Mouse (Mus musculus): ENCODE results near the gene Capn5. TPM values are rescaled to one million over a fixed set of nuclear protein-coding genes. Genes with fewer than 3 reads are reported as not detected.
A peak's percentile ranks its signal among the peaks of the same experiment; 100 is the strongest.

Capn5 gene
- 15.6 and 17.2 TPM in 2 replicates for polyA plus RNA-seq (2012; rRNA removed)

DNA sequence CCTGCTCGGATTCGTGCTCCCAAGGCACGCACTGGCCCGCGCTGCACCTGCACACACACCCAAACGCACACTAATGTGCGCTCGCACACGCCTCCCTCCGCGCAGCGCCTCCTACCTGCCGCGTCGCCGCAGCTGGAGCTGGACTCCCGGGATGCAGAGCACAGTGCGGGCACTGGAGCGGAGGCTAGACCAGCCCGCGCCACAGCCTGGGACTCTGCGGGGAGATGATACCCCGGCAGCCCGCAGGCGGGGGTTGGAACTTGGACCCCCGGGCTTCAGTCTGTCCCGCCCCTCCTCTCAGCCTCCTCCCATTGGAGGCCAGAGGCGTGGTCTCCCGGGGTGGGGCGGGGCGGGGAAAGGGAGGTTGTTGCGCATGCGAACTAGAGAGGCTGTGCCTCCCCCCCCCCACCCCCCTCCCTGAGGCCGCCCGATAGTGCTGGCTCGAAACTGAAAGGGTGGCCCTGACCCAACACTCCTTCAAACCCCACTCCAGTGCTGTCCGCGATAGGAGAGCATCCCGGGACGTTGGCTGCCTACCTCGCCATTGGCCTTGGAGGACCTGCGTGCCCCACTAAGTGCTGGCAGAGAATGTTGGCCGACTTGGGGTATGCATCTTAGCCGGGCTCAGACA, at the start of gene Capn5:
Capn5 (minus strand) TSS at position 346 of the 631 bp plus-strand sequence.
- Histone ChIP-seq H3K36me3 (ENCODE audit: control insufficient read depth, insufficient read depth, low read length) (no peaks in the 10 kb centered on the region), H3K27me3 (ENCODE audit: control insufficient read depth, insufficient read depth, low read length) (no peaks in the 10 kb centered on the region), H3K4me3 (ENCODE audit: low read depth, low read length) (peak within 1 kb of the TSS; percentile 89), H3K27ac (ENCODE audit: insufficient read depth, low read depth, low read length) (peak within 1 kb of the TSS; percentile 76), H3K4me1 (ENCODE audit: control insufficient read depth, insufficient read depth, insufficient read length, low read length) (peaks cover 25% of the 10 kb centered on the region)
- TF ChIP-seq CTCF (IDR thresholded peaks at IDR 0.05; ENCODE audit: extremely low read depth, insufficient read length, insufficient replicate concordance, low read depth, low read length) (peak; percentile 54; the same call in 1 of the 2 replicates), POLR2A (IDR thresholded peaks at IDR 0.05; ENCODE audit: low read depth, low read length) (peak; percentile 63)
- under 1% methylated on average over 40 of the region's 44 CpGs for WGBS

DNA sequence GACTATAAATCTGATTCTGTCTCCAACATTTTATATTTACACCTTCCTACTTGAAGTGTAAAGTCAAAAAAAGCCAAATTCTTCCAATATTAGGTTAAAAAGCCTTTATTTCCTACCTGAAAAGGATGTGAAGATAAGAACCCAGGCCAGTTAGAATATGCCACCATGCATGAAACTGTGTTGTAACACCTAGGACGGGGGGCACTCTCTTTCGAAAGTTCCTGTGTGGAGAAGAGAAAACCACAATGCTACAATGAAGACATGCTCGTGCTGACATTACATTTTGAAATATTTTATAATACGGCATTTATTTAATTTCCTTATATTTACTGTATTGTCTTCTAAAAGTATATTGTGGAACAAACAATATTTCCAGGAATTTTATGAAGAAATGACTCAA, 45.7 kb upstream of the Capn5 start:
- whole genome bisulfite sequencing = 91% methylated on average over 4 of the region's 4 CpGs
- Histone ChIP-seq H3K4me3 (ENCODE audit: low read depth, low read length) (no peak overlapping the region), H3K4me1 (ENCODE audit: control insufficient read depth, insufficient read depth, insufficient read length, low read length) (no peaks in the 10 kb centered on the region), H3K36me3 (ENCODE audit: control insufficient read depth, insufficient read depth, low read length) (peaks cover 7% of the 10 kb centered on the region), H3K27ac (ENCODE audit: insufficient read depth, low read depth, low read length) (no peak overlapping the region), H3K27me3 (ENCODE audit: control insufficient read depth, insufficient read depth, low read length) (no peaks in the 10 kb centered on the region)
- no peak for TF ChIP-seq POLR2A (IDR thresholded peaks at IDR 0.05; ENCODE audit: low read depth, low read length)
- TF ChIP-seq CTCF (IDR thresholded peaks at IDR 0.05; ENCODE audit: extremely low read depth, insufficient read length, insufficient replicate concordance, low read depth, low read length) = no peak

DNA sequence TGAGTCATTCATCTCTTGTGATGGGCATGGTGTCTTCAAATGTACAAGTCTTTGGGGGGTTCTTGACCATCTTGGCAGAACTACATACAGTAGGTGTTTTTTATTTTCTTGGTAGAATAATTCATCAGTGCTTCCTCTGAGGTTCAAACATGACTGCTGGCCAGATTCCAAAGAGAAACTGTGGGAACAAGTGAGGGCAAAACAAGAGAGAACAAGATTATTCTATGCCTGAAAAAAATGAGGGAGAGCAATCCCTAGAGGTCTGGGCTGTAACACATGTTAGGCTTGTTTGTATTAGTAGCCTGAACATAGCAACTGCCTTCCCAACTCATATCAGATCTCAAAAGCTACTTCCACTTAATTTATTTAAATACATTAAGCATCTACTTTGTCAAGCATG, 38.6 kb upstream of the Capn5 start:
- Histone ChIP-seq H3K4me3 (ENCODE audit: low read depth, low read length) (no peak overlapping the region), H3K27ac (ENCODE audit: insufficient read depth, low read depth, low read length) (no peak overlapping the region), H3K27me3 (ENCODE audit: control insufficient read depth, insufficient read depth, low read length) (no peaks in the 10 kb centered on the region), H3K4me1 (ENCODE audit: control insufficient read depth, insufficient read depth, insufficient read length, low read length) (no peaks in the 10 kb centered on the region), H3K36me3 (ENCODE audit: control insufficient read depth, insufficient read depth, low read length) (peaks cover 4% of the 10 kb centered on the region; the same call in 1 of the 2 replicates)
- TF ChIP-seq POLR2A (IDR thresholded peaks at IDR 0.05; ENCODE audit: low read depth, low read length) (no peak), CTCF (IDR thresholded peaks at IDR 0.05; ENCODE audit: extremely low read depth, insufficient read length, insufficient replicate concordance, low read depth, low read length) (no peak)

DNA sequence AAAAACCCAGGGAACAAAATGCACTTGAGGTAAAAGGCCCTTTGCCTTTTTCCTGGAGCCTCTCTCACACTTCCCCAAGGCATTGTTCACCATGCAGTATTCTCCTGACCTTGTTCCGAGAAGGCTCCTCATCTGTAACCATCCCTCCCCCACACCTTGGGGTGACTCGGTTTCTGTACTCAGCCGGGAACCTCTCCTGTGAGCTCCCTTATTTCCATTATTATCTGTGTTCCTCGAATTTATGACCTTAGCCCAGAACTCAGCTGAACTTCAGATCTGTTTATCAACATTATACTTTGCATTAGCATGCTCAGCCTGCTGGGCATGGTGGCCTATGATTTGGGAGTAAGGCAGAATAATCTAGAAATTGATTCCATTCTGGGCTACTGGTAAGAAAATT, 24.9 kb upstream of the Capn5 start:
- Histone ChIP-seq H3K27me3 (ENCODE audit: control insufficient read depth, insufficient read depth, low read length) (no peaks in the 10 kb centered on the region), H3K4me1 (ENCODE audit: control insufficient read depth, insufficient read depth, insufficient read length, low read length) (peaks cover 10% of the 10 kb centered on the region; the same call in 1 of the 2 replicates), H3K27ac (ENCODE audit: insufficient read depth, low read depth, low read length) (no peak overlapping the region), H3K36me3 (ENCODE audit: control insufficient read depth, insufficient read depth, low read length) (no peaks in the 10 kb centered on the region), H3K4me3 (ENCODE audit: low read depth, low read length) (no peak overlapping the region)
- WGBS = 27% methylated on average over 4 of the region's 4 CpGs
- TF ChIP-seq CTCF (IDR thresholded peaks at IDR 0.05; ENCODE audit: extremely low read depth, insufficient read length, insufficient replicate concordance, low read depth, low read length) (no peak), POLR2A (IDR thresholded peaks at IDR 0.05; ENCODE audit: low read depth, low read length) (no peak)

DNA sequence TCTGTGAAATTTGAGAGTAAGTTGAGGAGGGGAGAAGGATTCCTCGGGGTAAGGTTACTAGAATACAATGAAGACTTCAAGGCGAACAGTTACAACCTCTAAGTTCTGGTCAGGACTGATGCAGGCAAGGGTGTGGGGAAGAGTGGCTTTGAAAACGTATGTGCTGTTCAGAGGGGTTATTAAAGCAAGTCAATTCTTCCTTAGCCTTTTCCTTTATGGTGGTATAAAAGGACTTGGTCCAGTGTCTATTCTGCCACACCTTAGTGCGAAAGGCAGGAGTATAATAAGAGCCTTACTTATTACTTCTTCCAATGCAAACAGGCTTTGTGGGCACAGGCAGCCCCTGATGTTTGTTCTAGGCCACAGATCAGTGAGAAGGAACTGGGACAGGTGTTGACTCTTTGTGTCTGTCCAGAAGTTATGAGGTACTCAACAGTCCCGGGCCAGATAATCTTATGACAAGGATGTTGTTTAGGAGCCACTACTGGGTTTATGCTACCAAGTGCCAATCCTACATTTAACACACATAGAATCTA, 23.5 kb upstream of the Capn5 start:
- no peak for TF ChIP-seq POLR2A (IDR thresholded peaks at IDR 0.05; ENCODE audit: low read depth, low read length)
- no peak for TF ChIP-seq CTCF (IDR thresholded peaks at IDR 0.05; ENCODE audit: extremely low read depth, insufficient read length, insufficient replicate concordance, low read depth, low read length)
- Histone ChIP-seq H3K27ac (ENCODE audit: insufficient read depth, low read depth, low read length) (0 out of 2 replicates have a peak overlapping the region, but pooled peaks have one; percentile 27), H3K27me3 (ENCODE audit: control insufficient read depth, insufficient read depth, low read length) (no peaks in the 10 kb centered on the region), H3K4me1 (ENCODE audit: control insufficient read depth, insufficient read depth, insufficient read length, low read length) (peaks cover 8% of the 10 kb centered on the region; the same call in 1 of the 2 replicates), H3K36me3 (ENCODE audit: control insufficient read depth, insufficient read depth, low read length) (no peaks in the 10 kb centered on the region), H3K4me3 (ENCODE audit: low read depth, low read length) (no peak overlapping the region)
- WGBS = 42% methylated on average over 5 of the region's 5 CpGs

DNA sequence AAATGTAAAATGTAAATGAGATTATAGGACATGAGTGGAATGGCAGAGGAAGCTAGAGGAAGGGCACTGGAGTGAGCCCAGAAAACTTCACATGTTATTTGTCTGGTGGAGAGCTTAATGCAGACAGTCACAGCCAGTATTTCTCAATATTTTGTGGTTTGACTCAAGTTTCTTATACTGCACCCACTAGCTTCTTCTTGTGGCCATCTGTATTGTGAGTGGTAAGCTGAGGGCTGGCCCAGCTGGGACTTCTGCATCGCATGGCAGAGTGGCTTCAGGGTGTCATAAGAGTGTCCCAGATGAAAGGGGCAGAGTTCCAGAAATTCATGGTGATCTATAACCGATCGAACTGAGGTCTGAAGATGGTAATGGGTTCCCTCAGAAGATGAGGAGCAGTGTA, 22.3 kb upstream of the Capn5 start:
- H3K36me3 ChIP-seq (ENCODE audit: control insufficient read depth, insufficient read depth, low read length) = no peaks in the 10 kb centered on the region
- no peak overlapping the region for H3K4me3 ChIP-seq (ENCODE audit: low read depth, low read length)
- peaks cover 14% of the 10 kb centered on the region; the same call in 1 of the 2 replicates for H3K4me1 ChIP-seq (ENCODE audit: control insufficient read depth, insufficient read depth, insufficient read length, low read length)
- no peaks in the 10 kb centered on the region for H3K27me3 ChIP-seq (ENCODE audit: control insufficient read depth, insufficient read depth, low read length)
- no peak overlapping the region for H3K27ac ChIP-seq (ENCODE audit: insufficient read depth, low read depth, low read length)
- no peak for TF ChIP-seq CTCF (IDR thresholded peaks at IDR 0.05; ENCODE audit: extremely low read depth, insufficient read length, insufficient replicate concordance, low read depth, low read length)
- 95% methylated on average over 3 of the region's 3 CpGs for WGBS

DNA sequence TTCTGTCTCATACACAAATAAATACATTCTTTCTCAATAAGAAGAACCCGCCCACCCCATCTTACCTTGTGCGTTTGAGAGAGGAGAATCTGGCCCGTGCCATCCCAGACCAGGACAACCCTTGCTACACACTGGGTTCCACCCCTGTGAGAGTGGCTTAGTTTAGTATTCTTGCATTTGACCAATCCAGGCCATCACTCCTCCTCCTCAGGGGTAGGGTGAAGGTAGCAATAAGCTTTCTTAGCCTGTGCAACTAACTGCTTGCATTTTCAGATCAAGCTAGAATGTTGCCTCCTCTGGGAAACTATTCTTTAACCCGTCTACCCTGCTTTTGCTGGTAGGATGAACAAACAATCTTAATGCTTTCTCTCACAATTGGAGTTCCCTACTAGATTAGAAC, 21.3 kb upstream of the Capn5 start, which contains the start of gene B3gnt6:
B3gnt6 (minus strand) TSS at position 101 of the 400 bp plus-strand sequence.
- no peak within 1 kb of the TSS for H3K4me3 ChIP-seq (ENCODE audit: low read depth, low read length)
- H3K4me1 ChIP-seq (ENCODE audit: control insufficient read depth, insufficient read depth, insufficient read length, low read length) = peaks cover 20% of the 10 kb centered on the region
- no peaks in the 10 kb centered on the region for H3K27me3 ChIP-seq (ENCODE audit: control insufficient read depth, insufficient read depth, low read length)
- H3K36me3 ChIP-seq (ENCODE audit: control insufficient read depth, insufficient read depth, low read length) = no peaks in the 10 kb centered on the region
- no peak within 1 kb of the TSS for H3K27ac ChIP-seq (ENCODE audit: insufficient read depth, low read depth, low read length)
- WGBS = 94% methylated on average over 4 of the region's 4 CpGs
- no peak for TF ChIP-seq POLR2A (IDR thresholded peaks at IDR 0.05; ENCODE audit: low read depth, low read length)
- no peak for TF ChIP-seq CTCF (IDR thresholded peaks at IDR 0.05; ENCODE audit: extremely low read depth, insufficient read length, insufficient replicate concordance, low read depth, low read length)

Measured in small intestine, adult 2 months (tissue).